Mouse (Mus musculus): Measurements from ENCODE around the gene Ckap4.

Ckap4 gene

DNA sequence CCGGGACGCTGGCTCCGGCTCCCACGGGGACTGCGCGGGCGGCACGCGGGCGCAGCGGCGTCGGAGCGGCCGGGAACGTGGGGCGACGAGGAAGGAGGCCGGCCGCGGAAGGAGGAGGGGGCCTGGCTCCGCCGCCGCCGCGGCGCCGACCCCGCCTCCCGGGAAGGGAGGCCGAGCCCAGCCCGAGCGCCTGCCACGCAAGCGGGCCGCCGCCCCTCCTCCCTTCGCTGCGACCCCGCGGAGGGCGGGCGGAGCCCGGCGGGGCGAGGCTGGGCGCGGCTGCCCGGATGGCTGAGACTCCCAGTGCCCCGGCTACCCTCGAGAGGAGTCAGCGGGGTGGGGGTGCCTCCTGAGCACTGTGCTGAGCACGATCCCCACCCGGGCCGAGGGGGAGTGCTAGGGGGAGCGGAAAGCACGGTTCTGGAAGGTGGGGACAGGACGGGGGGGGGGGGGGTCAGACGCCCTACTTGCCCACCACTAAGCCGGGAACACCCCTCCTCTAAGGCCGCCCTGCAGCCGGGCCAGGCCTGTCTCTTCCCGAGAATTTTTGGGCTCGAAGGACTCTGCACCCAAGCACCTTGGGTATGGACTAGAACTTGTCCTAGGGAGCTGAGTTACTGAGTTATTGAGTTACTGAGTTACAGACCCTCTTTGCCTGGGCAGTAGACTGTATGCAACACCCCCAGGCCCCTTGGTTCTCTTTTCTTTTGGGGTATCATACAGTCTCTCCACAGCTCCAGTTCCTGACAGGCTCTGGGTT lies at the start of gene Ckap4:
TSS of gene Ckap4 (minus strand) at position 151 of the 760 bp plus-strand sequence.
- ATAC-seq (ENCODE audit: low TSS enrichment), result peak; percentile 15

DNA sequence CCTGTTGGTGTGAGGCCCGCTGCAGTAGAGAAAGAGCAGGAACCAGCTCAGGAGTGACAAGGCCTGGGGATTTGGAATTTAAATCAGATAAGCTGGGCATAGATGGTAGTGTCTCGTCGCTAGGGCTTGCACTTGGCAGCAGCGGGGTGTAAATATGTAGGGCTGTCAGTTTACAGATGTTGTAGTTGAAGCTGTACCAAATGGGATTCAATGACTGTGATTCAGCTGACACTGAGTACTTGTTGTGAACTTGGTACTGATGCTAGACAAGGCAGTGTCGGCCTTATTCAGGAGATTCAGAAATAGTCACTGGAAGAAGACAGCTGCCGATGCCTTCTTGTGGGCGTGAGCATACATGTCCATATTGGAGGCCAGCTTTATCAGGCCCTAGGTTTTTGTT lies 48.4 kb upstream of the Ckap4 start:
- ATAC-seq (ENCODE audit: low TSS enrichment), result peak; percentile 51

DNA sequence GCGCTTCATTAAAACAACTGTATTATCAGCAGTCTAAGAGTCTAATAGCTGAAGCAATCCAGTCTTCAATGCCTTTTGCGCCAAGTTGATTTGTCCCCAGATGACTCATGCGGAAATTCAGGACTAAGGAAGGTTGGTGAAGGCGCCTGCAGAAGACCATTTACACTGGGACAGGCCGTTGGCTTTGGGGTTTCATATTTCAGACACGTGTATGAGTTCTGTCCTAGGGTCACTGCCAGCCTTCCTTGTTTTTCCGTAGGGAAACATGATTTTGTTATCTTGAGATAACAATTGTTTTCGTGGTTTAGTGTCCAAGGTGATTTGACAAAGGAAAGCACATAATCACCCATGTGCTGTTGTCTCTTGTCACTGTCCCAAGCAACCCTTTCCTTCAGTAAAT lies 47.3 kb upstream of the Ckap4 start:
- ATAC-seq (ENCODE audit: low TSS enrichment), result no peak

DNA sequence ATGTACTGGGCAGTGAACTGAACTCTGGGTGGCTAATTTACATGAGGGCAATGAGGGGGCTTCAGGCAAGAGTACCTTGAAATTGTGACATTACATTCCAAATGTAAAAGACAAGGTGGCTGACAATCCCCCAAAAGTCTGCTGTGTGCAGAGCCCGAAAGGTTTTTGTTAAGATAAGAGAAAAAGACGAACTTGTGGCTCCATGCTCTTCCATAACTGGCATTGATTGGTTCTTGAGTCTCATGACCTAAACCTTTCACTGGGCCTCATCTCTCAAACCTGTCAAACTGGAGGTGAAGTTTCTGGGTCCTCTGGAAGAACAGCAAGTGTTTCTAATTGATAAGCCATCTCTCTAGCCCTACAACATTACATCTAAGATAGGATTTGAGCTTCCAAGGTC lies 45.7 kb upstream of the Ckap4 start:
- no peak for ATAC-seq (ENCODE audit: low TSS enrichment)

DNA sequence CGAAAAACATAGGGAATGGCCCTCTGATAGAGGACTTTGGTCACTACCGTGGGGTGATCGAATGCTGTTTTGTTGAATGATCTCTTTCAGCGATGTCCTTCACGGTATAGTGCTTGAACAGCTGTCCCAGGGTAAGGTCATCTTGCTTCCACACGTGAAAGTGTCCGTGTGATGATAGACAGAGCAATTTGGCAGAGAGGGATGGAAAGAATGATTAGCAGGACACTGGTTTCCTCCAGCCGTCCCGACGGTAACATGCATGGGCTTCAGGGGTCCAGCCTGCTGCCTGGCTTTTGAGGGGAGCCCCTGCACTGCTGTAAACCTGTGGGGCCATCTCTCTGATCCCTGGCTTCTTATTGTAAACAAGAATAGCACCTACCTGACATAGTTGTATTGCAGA lies 44.9 kb upstream of the Ckap4 start:
- ATAC-seq (ENCODE audit: low TSS enrichment), result no peak

DNA sequence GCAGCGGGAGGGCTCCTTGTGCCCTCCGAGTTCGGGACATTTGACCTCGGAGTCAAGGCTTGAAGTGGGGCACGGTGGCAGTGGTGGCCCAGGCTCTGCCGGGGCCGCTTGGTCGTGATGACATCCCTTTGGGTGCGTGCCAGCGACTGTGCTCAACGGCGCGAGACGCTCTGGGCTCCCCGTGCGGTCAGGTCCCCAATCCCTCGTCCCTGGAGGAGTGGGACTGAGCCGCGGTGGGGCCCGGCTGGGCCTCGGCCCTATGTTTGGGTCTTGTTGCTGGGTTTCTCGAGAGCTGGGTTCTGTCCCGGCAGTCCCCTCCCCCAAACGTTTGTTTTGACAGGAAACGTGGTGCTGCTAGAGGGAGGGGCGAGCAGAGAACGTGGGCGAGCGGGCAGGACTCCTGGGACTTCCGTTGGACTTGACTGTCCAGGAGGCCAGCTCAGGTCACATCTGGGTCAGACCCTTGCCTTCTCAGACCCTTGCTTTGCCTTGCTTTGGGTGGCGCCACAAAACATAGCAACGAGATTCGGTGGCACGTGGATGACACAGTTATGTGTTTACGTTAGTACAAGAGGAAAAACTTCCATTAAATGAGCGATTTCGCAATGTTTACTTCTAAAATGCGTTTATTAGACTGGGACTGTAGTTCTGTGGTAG lies 43.3 kb upstream of the Ckap4 start:
- peak; percentile 24 for ATAC-seq (ENCODE audit: low TSS enrichment)

DNA sequence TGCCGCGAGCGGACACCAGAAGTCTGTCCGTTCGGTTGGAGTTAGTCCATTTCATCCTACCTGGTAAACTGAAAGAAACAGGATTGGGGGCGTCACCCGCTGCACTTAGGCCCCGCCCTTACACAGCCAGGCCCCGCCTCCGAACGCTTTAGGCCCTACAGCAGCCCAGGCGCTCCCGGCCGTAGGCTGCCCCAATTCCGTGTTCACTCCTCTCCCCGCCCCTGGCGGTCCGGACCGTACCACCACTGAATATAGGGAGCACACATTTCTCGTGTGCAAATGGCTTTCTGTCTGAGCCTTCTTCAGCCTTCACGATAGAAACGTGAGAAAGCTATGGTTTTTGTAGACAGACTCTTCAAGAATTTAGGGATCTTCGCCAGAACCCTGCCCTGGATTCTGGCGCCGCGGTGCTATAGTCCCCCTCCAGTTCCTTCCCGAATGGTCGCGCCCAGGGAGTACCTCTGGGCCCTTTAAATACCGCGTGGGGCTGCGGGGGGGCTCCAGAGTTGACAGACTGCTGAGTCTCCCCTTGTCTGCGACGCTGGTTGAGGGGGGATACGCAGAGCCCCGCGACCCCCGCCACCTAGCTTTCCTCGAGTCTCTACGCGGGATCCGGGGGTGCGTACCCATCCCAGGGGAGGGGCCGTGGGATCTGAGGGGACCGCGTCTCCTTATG lies 42.7 kb upstream of the Ckap4 start, which contains the start of gene Tcp11l2:
TSS of gene Tcp11l2 (plus strand) at position 232 of the 676 bp plus-strand sequence.
- peak; percentile 94 for ATAC-seq (ENCODE audit: low TSS enrichment)

DNA sequence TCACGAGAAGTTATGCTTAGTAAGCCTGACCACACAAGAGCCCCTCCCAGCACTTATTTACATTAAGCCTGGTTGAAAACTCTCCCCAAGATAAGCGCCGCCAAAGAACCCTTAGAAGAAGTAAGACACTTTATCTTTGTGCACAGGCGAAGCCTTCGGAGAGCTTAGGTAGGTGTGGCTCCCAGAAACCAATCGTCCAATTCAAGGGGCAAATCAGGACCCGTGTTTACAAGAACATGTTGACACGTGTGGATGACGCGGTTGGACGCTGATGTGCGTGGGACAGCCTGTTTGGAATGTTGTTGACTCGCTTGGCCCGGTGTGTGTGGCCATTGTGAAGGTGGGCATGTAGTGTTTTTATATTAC lies 42.1 kb upstream of the Ckap4 start:
- ATAC-seq (ENCODE audit: low TSS enrichment), result peak; percentile 67

DNA sequence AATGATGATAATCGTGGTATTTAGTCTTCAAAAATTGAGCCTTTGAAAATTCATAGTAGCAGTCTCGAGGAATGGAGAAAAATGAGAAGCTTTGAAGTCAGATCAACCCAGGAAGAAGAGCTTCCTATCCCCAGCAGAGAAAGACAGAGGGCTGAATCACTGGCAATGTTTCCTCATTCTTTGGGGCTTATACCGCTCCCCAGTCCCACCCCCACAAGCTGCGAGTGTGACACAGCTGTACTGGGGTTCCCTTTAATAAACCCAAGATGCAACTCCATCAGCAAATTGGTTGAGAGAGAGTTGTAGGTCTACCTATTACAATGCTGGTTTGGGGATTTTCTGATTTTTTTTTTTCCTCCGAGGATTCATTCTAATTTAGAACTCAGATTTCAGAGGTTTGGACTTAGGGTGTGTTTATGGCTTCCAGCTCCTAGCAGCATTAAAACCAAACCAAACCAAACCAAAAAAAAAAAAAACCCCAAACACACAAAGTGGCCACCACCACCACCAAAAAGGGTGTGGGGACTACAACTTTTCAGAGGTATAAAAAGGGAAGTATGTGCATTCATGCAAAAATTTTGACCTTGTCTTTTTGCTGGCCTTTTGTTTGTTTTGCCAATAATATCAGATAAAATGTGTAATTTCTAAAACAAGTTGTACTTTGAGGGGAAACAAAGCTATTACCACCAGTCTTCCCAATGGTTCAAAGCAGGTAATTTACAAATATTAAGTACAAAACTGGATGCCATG lies 40.0 kb upstream of the Ckap4 start:
- no peak for ATAC-seq (ENCODE audit: low TSS enrichment)

DNA sequence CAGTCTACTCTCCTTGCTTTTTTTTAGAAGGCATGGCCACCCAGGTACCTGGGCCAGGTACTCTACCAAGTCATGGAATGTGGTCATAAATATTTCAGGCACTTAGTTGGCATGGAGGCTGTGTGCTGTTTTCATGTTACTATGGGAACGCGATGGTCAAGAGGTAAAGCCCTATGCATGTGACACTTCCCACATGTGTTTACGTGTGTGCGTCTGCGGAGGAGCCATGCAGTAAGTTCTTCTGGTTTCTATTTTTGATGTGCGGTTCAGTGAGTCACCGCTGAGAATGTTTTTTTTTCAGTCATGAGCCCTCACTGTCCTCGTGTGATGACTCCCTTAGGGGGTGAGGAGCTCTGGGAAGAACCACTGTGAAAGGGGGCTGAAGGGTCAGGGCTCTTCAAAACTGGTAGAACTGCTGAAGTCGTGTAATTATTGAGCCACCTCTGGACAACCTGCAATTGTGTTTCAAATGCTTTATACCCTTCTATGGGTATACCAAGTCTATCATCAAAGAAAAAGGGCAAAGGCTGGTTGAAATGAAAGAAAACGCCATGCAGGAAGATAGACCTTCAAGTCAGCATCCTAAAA lies 37.3 kb upstream of the Ckap4 start:
- ATAC-seq (ENCODE audit: low TSS enrichment), result peak; percentile 44; the same call in 1 of the 2 replicates

DNA sequence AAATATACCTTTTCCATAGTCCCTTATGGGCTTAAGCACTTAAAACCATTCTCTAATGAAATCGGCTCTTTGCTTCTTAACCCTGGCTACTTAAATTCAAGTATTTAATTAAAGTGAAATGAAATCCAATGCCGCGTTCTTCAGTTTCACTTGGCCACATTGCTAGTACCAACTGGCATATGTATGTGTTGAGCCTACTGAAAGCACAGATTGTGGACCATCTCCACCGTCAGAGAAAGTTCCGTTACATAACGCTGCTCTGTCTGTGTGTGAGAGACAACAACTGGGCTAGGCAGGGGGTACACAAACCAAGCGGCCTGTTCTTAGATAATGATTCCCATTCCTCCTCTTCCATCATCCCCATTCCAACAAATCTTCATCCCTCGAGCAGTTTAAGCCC lies 30.6 kb upstream of the Ckap4 start:
- peak; percentile 95 for ATAC-seq (ENCODE audit: low TSS enrichment)

DNA sequence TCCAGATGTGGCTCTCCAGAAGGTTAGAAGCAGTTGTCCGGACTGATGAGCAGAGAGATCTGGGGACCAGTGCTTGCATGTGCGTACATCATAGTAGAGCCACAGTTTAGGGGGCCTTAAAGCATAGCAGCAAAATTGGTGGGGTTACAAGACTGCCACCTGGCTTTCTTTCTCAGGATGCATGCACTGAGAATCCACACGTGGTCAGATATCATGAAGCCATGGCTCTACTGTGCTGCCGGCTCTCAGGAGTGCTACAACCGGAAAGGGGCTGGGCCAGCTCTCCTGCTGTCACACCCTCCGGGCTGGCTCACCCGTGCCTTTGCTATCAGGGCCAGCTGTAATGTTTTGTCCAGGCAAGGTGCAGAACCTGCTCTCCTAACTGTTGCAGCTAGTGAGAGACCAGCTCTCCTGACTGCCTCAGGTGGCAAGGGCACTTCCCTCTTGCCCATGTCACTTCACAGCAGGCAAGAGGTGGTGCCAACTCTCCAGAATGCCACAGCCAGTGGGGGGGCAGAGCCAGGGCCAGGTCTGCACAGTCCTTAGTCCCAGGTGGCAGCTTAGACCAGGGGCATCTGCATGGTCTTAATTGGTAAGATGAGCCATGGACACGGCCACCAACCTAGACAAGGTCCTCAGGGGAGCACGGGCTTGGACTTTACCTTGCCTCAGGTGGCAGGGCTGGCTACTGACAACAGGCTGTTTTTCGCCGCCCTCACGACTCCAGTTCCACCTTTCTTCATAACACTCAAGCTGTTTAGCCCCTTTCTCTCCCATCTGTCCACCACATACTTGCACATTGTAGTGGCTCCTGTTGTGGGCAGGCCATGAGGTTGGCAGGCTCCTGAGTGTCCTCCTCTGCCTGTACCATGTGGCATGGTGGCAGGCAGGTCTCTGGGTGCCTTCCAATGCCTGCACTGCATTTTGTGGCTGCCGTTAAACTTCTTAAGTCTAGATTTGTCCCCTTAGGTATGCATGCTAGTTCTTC lies 29.0 kb upstream of the Ckap4 start:
- ATAC-seq (ENCODE audit: low TSS enrichment), result no peak

DNA sequence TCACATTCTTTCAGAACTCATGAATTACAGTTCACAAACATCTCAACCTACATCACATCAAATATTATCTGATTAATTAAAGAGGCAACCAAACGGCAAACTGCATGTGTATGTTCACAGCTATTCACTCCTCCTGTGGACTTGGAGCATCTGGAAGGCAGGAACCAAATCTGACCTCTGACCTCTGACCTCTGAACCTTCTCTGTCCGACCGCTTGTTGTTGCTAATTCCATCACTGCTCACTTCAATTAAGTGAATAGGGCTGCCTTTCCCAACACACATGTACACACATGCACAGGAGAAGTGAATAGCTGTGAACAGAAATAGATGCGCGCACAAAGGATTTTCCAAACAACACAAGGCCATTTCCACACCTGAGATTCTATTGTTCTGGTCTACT lies 28.3 kb upstream of the Ckap4 start:
- no peak for ATAC-seq (ENCODE audit: low TSS enrichment)

DNA sequence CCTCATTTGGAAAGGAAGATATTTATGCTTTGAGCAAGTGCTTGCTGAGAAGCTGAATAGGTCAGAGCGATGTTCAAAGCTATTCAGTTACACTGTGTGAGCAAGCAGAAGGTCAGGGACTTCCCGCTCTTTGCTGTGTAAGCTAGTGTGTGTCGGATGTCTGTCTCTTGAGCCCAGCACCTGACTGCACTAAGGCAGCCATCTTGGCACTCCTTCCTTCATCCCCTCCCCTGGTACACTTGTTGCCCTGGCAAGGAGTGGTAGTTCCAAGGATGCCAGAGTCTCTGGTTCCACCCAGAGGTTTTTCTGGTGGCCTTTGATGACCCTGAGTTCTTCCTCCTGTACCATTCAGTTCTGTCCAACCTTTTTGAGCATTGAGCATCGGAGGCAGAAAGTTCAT lies 26.1 kb upstream of the Ckap4 start:
- ATAC-seq (ENCODE audit: low TSS enrichment), result no peak

DNA sequence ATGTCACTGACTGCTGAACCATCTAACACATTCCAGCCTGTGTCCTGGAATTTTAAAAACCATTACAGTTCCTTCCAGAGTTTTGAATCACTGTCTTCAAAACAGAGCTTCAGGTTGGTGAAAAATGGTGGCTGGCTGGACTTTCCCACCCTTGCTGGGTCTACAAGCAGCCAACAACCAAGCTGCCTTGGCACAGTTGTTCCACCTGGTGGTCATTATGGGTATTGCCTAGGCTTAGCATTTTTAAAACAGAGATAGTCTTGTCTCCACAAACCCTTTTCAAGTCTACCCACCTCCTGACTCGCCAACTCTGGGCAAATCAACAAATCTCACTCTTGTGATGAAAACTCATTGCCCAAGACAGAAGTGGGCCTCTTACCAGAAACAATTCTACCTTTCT lies 24.6 kb upstream of the Ckap4 start:
- no peak for ATAC-seq (ENCODE audit: low TSS enrichment)

DNA sequence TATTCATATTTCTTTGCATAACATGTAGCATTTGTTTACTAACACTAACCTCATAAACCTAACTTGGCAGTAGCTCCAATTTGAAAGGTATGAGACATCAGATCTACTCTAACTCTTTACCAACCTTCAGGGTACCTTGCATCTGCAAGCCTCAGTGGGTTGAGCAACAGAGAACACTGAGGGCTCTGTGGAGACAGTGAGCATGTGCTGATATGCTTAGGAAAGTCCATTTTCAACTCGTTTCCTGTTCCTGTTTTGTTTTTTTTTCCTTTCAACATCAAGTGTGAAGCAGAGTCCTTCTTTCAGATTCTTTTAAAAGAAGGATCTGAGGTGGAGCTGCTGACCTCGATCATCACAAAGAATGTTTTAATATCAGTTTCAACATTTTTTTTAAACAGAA lies 22.3 kb upstream of the Ckap4 start:
- ATAC-seq (ENCODE audit: low TSS enrichment), result no peak

DNA sequence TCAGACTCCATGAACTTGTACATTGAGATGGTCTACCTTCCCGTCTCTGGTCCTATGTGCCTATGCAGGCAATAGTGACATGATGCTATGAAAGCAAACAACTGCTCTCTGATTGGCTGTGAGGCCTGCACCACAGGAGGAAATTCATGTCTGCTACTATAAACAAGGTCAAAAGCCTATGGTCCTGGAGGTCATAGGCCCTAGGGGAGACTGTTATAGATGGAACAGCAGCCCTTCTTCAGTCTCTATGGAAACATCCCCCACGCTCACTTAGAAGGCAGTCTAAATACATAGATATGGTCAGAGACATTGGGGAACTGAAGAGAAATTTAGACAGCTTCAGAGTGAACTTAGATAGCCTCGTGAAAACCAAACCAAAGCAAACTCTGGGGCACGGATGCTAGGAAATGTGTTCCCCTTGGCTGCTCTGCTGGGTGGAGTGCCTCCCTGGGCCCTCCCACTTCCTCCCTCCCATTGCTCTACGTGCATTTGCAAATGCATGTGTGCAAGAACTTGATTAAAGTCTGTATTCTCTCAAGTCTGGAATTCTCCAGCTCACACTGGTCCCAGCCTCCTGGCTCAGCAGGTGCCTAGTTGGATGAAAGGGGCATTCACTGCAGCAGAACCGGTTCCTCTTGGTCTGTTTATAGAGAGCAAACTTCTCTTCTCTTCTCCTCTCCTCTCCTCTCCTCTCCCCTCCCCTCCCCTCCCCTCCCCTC lies 20.6 kb upstream of the Ckap4 start:
- ATAC-seq (ENCODE audit: low TSS enrichment), result no peak

DNA sequence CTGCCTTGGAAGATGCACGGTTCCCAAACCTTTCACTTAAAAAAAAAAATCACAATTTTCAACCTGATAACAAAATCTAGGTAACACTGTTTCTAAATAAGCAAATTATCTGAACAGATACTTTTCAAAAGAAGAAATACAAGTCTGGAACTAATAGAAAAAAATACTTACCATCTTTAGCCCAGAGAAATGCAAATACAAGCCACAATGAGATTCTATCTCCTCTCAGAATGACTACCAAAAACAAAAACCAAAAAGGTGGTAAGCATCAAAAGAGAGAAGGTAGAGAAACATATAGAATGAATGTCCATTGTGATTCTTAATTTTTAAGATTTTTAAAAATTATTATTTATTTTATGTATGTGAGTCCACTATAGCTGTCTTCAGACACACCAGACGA lies 18.6 kb upstream of the Ckap4 start:
- no peak for ATAC-seq (ENCODE audit: low TSS enrichment)

DNA sequence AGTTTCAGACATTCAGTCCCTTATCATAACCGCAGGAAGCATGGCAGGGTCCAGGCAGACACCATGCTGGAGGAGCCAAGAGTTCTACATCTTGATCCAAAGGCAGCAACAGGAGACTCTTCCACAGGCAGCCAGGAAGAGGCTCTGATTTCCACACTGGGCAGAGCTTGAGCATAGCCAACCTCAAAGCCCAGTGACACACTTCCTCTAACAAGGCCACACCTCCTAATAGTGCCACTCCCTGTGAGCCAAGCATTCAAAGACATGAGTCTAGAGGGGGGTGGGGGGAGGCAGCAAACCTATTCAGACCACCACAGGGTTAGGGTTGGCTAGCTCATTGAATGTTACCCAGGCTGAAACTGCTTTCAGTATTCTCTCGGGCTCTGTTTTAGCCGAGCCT lies 18.0 kb upstream of the Ckap4 start:
- no peak for ATAC-seq (ENCODE audit: low TSS enrichment)

DNA sequence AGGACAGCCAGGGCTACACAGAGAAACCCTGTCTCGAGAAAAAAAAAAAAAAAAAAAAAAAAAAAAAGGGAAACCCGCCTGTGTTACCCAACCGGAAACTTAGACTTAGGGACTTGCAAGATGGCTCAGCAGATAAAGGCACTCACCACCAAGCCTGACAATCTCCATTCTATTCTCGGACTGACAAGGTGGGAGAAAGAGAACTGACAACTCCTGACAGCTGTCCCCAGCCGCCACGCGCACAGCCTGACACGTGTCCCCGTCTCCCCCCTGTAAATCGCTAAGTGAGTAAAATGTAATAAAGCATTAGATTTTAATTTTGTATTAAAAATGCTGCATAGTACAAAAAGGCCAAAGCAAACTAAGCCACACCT lies 16.0 kb upstream of the Ckap4 start:
- ATAC-seq (ENCODE audit: low TSS enrichment), result no peak
